Mouse (Mus musculus): ENCODE results near the gene Trim62. TPM values are rescaled to one million over a fixed set of nuclear protein-coding genes. Genes with fewer than 3 reads are reported as not detected.

Gene Trim62
- polyA plus RNA-seq (2016; fragmentation: Nextera tagmentation; extraction: Ambion mirVana), result 1.3 and 1.8 TPM in 2 replicates

DNA sequence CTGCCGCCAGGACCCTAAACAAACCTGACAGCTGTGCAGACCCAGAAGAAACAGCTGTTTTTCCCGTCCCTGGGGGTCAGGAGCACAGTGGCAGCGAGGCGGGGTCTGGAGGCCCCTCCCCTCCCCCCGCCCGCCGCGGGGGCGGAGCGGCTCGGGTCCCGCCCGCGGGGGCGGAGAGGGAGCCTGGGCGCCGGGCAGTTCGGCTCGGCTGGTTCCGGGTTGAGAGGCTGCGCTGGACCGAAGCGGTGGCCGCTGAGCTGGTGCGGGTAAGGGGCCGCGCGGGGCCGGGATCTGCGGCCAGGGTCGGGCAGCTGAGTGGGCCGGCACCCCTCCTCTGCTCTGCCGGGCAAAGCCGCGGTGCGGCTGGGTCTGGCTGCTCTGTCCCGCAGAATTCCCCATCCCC lies at the start of gene Trim62:
TSS of gene Trim62 (plus strand) at position 202 of the 403 bp plus-strand sequence.
- no peaks in the 10 kb centered on the region for H3K36me3 ChIP-seq
- peaks cover 87% of the 10 kb centered on the region for H3K27me3 ChIP-seq (replicated peaks)
- WGBS (ENCODE audit: insufficient replicate concordance), result 1% methylated on average over 37 of the region's 37 CpGs
- H3K27ac ChIP-seq, result no peak within 1 kb of the TSS
- H3K4me3 ChIP-seq, result peak within 1 kb of the TSS; percentile 64
- H3K4me2 ChIP-seq, result peak within 1 kb of the TSS; percentile 94
- H3K4me1 ChIP-seq, result peaks cover 28% of the 10 kb centered on the region
- 0 out of 2 replicates have a peak, but pooled peaks cover 3% of the 10 kb centered on the region for H3K9me3 ChIP-seq (replicated peaks)
- H3K9ac ChIP-seq, result peak within 1 kb of the TSS; percentile 54
- ATAC-seq, result peak; percentile 62

DNA sequence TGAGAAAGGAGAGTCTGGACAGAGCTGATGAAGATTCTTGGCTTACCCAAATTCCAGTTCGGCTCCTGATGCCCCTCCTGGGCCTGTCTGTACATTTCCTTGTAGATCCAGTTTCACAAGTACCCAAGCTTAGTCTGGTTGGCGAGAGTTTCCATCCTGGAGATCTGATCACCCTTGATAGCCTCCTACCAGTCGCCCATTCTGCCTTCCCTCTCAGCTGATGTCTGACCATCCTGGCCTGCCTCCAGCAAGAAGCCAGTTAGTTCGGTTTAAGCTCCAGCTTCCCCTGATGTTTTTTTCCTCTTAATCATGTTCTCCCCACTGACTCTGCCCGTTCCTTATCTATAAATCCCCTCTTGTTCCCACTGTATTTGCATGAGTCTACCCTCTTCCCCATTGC lies 45.2 kb upstream of the Trim62 start:
- no peak for ATAC-seq
- no peaks in the 10 kb centered on the region for H3K9me3 ChIP-seq (replicated peaks)
- H3K27me3 ChIP-seq (replicated peaks), result peaks cover 18% of the 10 kb centered on the region
- no peaks in the 10 kb centered on the region for H3K36me3 ChIP-seq
- H3K4me1 ChIP-seq, result peaks cover 30% of the 10 kb centered on the region
- H3K9ac ChIP-seq, result no peak overlapping the region
- 33% methylated on average over 5 of the region's 5 CpGs for WGBS (ENCODE audit: insufficient replicate concordance)
- no peak overlapping the region for H3K27ac ChIP-seq
- no peak overlapping the region for H3K4me2 ChIP-seq
- no peak overlapping the region for H3K4me3 ChIP-seq

DNA sequence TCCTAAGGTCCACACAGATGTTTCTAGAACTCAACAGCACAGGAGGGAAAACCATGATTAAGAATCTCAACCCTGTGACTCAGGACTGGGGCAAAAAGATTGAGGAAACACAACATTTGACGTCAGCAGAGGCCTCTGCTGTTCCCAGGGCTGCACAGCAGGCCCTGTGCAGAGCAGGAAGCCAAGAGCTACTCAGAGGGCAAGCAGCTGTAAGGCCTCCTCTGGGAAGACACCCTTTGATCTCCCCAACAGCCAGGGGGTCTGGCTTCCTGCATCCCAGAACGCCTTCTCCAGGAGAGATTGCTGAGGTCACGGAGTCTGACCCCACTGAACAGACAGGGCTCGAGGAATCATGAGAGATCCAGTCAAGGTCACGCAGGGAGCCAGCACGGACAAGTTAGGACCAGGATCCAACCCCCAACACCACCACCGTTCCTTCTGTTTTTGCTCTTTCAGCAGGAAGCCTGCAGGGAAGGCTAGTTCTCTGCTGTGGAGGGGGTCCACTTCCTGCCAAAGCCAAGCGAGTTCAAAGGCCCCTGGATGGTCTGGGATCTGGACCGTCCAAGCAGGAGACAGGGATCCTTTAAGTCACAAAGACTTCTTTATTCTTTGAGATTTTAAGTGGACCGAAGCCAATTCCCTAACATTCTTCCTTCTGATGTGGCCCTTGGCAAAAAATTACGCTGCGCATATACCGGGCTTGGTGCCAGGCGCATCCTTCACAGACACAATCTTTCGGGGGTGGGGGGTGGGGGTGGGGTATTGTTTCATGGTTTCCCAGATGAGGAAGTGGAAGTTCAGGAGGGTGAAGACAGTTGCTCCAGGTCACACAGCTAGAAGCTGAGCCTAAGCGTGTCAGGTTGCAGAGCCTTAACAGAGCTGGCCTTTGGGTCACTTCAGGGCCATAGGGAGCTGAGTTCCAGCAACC lies 43.3 kb upstream of the Trim62 start:
- Histone ChIP-seq H3K36me3 (no peaks in the 10 kb centered on the region), H3K4me3 (no peak overlapping the region), H3K4me2 (no peak overlapping the region), H3K4me1 (peaks cover 42% of the 10 kb centered on the region), H3K9me3 (replicated peaks) (no peaks in the 10 kb centered on the region), H3K9ac (no peak overlapping the region), H3K27ac (peak overlapping the region; percentile 49), H3K27me3 (replicated peaks) (peaks cover 13% of the 10 kb centered on the region)
- WGBS (ENCODE audit: insufficient replicate concordance), result 40% methylated on average over 16 of the region's 16 CpGs
- peak; percentile 29; the same call in 1 of the 2 replicates for ATAC-seq

DNA sequence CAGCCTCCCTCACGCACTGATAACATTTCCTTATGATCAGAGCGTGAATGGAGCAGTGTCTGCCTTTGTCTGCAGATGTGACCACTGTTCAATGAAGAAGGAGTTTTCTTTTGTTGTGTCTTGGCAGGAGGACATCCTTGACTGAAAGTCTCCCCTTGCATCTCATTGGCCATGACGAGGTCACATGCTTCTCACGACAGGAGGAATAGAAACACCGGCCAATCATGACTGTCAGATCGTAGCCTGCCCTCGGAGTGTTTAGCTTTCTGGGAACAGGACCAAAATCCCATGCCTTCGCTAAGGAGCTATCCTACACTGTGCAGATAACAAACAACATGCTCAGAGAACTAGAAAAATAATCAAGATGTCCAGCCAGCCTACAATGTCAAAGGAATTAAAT lies 42.1 kb upstream of the Trim62 start:
- Histone ChIP-seq H3K36me3 (no peaks in the 10 kb centered on the region), H3K4me3 (no peak overlapping the region), H3K4me2 (no peak overlapping the region), H3K4me1 (peaks cover 44% of the 10 kb centered on the region), H3K27ac (no peak overlapping the region), H3K27me3 (replicated peaks) (peaks cover 19% of the 10 kb centered on the region), H3K9me3 (replicated peaks) (no peaks in the 10 kb centered on the region), H3K9ac (no peak overlapping the region)
- WGBS (ENCODE audit: insufficient replicate concordance), result 62% methylated on average over 8 of the region's 8 CpGs
- no peak for ATAC-seq

DNA sequence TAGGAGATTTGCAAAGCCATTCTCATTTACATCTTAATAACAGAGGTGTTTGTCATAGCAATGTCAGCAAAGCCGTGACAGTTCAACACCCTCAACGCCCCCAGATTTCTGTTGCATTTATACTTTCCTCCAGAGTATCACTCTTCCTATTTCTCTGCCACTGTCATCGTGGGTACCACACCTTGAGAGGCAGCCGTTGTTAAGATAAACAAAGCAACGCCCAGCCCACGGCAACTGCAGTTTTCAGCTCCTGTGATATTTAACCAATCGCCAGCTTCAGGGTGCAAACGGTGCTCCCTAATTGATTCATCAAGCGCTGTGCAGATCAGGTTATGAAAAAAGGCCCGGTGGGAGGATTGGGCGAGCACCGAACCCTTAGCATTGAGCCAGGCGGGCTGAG lies 38.8 kb upstream of the Trim62 start:
- H3K9me3 ChIP-seq (replicated peaks), result no peaks in the 10 kb centered on the region
- H3K27me3 ChIP-seq (replicated peaks), result peaks cover 32% of the 10 kb centered on the region
- no peak overlapping the region for H3K4me3 ChIP-seq
- H3K4me2 ChIP-seq, result no peak overlapping the region
- 33% methylated on average over 13 of the region's 13 CpGs for WGBS (ENCODE audit: insufficient replicate concordance)
- H3K36me3 ChIP-seq, result no peaks in the 10 kb centered on the region
- no peak overlapping the region for H3K27ac ChIP-seq
- ATAC-seq, result no peak
- H3K9ac ChIP-seq, result no peak overlapping the region
- peaks cover 30% of the 10 kb centered on the region for H3K4me1 ChIP-seq

DNA sequence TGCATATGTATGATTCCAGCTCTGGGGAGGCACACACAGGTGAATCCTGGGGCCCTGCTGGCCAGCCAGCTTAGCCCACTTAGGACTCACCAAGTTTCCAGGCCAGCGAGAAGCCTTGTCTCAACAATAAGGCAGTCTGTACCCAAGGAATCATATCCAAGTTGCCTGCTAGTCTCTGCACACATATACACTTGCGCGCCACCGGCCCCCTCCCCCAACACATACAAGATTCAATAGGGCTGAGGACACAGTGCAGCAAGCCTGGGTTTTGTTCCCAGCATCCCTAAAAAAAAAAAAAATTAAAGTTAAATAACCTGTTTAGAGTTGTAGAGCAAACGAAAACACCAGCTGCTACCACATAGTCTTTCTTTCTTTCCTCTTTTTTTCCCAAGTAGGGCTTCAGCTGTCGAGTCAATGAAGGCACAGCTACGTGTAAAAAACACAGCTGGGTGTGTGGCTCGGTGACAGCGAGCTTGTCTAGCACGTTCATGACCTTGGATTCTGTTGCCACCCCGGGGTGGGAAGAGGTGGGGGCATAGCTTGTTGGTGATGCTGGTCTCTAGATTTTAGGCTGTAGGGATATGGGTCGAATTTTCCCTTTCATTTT lies 37.9 kb upstream of the Trim62 start:
- Histone ChIP-seq H3K4me2 (no peak overlapping the region), H3K9ac (no peak overlapping the region), H3K4me1 (peaks cover 23% of the 10 kb centered on the region), H3K27ac (no peak overlapping the region), H3K27me3 (replicated peaks) (peaks cover 30% of the 10 kb centered on the region), H3K4me3 (no peak overlapping the region), H3K9me3 (replicated peaks) (no peaks in the 10 kb centered on the region), H3K36me3 (no peaks in the 10 kb centered on the region)
- WGBS (ENCODE audit: insufficient replicate concordance), result 61% methylated on average over 12 of the region's 12 CpGs
- no peak for ATAC-seq

DNA sequence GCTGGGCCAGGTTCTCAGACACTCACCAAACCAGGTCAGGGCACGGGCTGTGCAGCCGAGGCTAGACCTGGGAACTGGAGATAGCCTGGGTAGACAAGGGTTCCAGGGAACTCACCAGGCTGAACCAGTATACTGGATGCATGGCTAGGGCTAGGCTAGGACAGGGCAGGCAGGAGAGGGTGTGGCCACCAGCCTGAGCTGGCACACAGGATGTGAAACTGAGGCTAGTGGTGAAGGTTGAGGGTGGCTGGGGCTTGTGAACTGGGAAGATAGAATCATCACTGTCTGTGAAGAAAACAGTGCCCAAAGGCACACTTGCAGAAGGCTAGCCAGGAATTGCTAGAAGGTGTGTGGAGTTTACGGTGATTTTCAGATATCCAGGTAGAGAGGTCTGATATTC lies 34.4 kb upstream of the Trim62 start:
- Histone ChIP-seq H3K4me1 (peaks cover 31% of the 10 kb centered on the region), H3K9ac (no peak overlapping the region), H3K36me3 (no peaks in the 10 kb centered on the region), H3K9me3 (replicated peaks) (no peaks in the 10 kb centered on the region), H3K4me3 (no peak overlapping the region), H3K27ac (no peak overlapping the region), H3K4me2 (no peak overlapping the region), H3K27me3 (replicated peaks) (peaks cover 30% of the 10 kb centered on the region)
- 0 out of 2 replicates have a peak, but pooled peaks have one; percentile 42 for ATAC-seq
- 64% methylated on average over 3 of the region's 3 CpGs for WGBS (ENCODE audit: insufficient replicate concordance)

DNA sequence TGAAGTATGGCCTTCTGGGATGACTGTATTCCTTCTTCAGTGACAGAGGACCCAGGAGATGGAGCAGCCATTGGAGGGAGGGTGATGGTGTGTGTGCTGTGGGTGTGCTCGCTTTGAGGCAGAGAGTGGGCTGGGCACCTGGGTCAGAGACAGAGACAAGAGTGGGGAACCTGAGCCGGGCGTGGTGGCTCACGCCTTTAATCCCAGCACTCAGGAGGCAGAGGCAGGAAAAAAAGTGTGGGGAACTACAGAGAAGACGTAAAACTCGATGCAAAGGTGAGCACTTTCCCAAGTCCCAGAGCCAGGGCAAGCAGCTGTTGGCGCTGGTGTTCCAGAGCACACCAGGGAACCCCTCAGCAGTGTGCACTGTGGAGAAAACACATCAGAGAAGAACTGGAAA lies 33.7 kb upstream of the Trim62 start:
- no peak overlapping the region for H3K9ac ChIP-seq
- peaks cover 28% of the 10 kb centered on the region for H3K4me1 ChIP-seq
- ATAC-seq, result no peak
- no peak overlapping the region for H3K4me3 ChIP-seq
- WGBS (ENCODE audit: insufficient replicate concordance), result 62% methylated on average over 7 of the region's 7 CpGs
- H3K9me3 ChIP-seq (replicated peaks), result no peaks in the 10 kb centered on the region
- H3K27ac ChIP-seq, result no peak overlapping the region
- H3K36me3 ChIP-seq, result no peaks in the 10 kb centered on the region
- peaks cover 30% of the 10 kb centered on the region for H3K27me3 ChIP-seq (replicated peaks)
- H3K4me2 ChIP-seq, result no peak overlapping the region

DNA sequence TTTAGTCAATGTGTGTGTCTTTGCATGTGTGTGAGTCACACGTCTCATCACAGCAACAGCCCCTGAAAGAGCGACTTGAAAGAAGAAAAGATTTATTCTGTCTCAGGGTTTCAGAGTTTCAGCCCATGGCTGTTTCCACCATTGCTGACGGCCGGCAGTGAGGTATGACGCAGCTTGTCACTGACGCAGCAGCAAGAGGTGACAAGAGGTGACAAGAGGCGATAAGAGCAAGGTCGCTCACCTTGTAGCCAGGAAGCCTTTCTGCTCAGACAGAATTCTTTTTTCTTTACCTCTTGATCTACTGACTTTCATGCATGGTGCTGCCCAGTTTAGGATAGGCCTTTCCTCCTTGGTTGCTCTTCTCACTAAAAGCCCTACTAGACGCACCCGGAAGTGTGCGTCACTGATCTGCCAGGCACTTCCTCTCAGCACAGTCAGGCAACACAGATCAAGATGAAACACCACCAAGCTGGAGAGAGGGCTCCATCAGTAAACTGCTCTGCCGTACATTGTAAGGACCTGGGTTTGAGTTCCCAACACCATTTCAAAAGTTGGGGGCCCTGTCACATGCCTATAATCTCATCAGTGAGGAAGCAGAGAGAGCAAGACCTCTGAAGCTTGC lies 31.0 kb upstream of the Trim62 start:
- no peak for ATAC-seq
- 67% methylated on average over 12 of the region's 12 CpGs for WGBS (ENCODE audit: insufficient replicate concordance)
- Histone ChIP-seq H3K4me1 (peaks cover 49% of the 10 kb centered on the region), H3K27ac (no peak overlapping the region), H3K36me3 (no peaks in the 10 kb centered on the region), H3K9ac (no peak overlapping the region), H3K27me3 (replicated peaks) (peaks cover 16% of the 10 kb centered on the region), H3K4me3 (no peak overlapping the region), H3K9me3 (replicated peaks) (no peaks in the 10 kb centered on the region), H3K4me2 (no peak overlapping the region)

DNA sequence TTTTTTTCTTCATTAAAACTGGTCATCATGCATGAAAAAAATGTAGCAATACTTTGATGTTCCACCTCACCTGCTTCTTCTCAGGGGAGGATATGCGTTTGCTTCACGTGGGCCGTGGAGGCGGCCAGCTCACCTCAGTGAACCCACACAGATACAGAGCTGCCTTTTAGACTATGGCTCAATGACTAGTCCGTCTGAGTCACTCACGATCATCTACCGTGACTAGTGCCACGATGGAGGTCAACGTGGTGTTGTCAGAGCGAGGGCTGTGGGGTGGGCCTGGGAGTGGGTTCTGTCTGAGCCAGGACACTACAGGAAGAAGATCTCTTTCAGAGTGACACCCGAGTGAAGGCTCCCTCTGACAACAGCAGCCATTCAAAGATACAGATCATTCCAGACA lies 30.3 kb upstream of the Trim62 start:
- Histone ChIP-seq H3K27ac (no peak overlapping the region), H3K9me3 (replicated peaks) (no peaks in the 10 kb centered on the region), H3K4me2 (no peak overlapping the region), H3K36me3 (no peaks in the 10 kb centered on the region), H3K4me3 (no peak overlapping the region), H3K27me3 (replicated peaks) (peaks cover 11% of the 10 kb centered on the region), H3K9ac (no peak overlapping the region), H3K4me1 (peaks cover 55% of the 10 kb centered on the region)
- ATAC-seq, result no peak
- 81% methylated on average over 11 of the region's 11 CpGs for WGBS (ENCODE audit: insufficient replicate concordance)

DNA sequence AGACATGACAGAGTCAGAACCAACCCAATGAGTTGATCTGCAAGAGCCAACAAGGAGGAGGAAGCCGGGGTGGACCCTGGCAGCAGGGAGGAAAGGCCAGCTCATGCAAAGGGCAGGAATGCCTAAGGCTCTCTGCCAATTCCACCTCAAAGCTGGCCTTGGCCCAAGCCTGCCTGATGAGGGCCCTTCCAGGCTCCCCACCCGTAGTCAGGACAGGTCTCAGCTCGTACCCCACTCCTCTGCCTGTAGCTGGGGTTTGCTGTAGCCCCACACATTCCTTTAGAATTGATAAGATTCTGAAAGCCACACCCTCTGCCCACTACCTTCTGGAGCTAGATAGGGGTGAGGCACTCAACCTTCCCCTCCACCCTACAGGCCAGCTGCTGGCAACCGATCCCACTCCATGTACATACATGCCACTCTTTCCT lies 27.8 kb upstream of the Trim62 start:
- peak; percentile 95 for ATAC-seq
- Histone ChIP-seq H3K4me1 (peaks cover 55% of the 10 kb centered on the region), H3K4me2 (peak overlapping the region; percentile 61), H3K36me3 (no peaks in the 10 kb centered on the region), H3K27me3 (replicated peaks) (no peaks in the 10 kb centered on the region), H3K4me3 (0 out of 2 replicates have a peak overlapping the region, but pooled peaks have one; percentile 5), H3K27ac (peak overlapping the region; percentile 84), H3K9me3 (replicated peaks) (peaks cover 5% of the 10 kb centered on the region; the same call in 1 of the 2 replicates), H3K9ac (peak overlapping the region; percentile 53)
- WGBS (ENCODE audit: insufficient replicate concordance), result 27% methylated on average over 4 of the region's 4 CpGs

DNA sequence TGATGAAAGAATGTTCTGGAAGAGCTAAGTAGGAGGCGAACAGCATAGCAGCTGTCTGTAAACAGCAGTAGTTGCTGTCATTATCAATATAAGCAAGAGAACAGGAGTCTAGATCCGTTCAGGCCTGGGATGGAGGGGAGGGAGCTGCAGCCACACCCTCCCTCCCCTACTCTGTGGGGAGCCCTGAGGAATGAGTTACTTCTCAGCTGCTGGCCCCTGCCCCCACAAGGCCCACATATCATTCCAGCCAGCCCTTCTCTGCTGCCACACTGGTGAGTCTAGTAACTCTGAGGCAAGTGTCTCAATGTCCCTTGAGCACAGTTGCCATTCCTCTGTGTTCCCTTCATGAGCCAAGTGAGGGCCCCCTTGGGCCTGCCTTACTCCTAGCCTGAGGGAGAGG lies 26.2 kb upstream of the Trim62 start:
- Histone ChIP-seq H3K36me3 (no peaks in the 10 kb centered on the region), H3K9ac (peak overlapping the region; percentile 36), H3K9me3 (replicated peaks) (peaks cover 5% of the 10 kb centered on the region; the same call in 1 of the 2 replicates), H3K27me3 (replicated peaks) (peaks cover 9% of the 10 kb centered on the region), H3K4me2 (peak overlapping the region; percentile 43), H3K4me1 (peaks cover 52% of the 10 kb centered on the region), H3K4me3 (no peak overlapping the region), H3K27ac (peak overlapping the region; percentile 84)
- 17% methylated on average over 2 of the region's 2 CpGs for WGBS (ENCODE audit: insufficient replicate concordance)
- peak; percentile 79 for ATAC-seq
